Mouse (Mus musculus) hindbrain, embryonic 10.5 days (tissue): ENCODE data around the gene Krt4. TPM values are rescaled to one million over a fixed set of nuclear protein-coding genes. Genes with fewer than 3 reads are reported as not detected.

Experiments used
- DNase-seq: peaks from one replicate; pipeline ENCODE4 v3.0.0-alpha.2; 2017; ENCODE audit warnings: low spot score
- H3K27ac ChIP-seq: fragments of 300-500 bp; sonication (generic); 2 replicates; pipeline ENCODE4 v1.5.1; 2016; ENCODE audit warnings: mild to moderate bottlenecking, moderate library complexity
- H3K27me3 ChIP-seq: fragments of 300-500 bp; sonication (generic); 2 replicates; pipeline ENCODE4 v1.6.1; 2016; ENCODE audit warnings: mild to moderate bottlenecking; ENCODE audit not compliant: poor library complexity, insufficient read depth, severe bottlenecking
- H3K36me3 ChIP-seq: fragments of 300-500 bp; sonication (generic); 2 replicates; pipeline ENCODE4 v1.6.1; 2016; ENCODE audit warnings: mild to moderate bottlenecking, moderate library complexity
- H3K4me1 ChIP-seq: fragments of 300-500 bp; sonication (generic); replicated peaks from 2 replicates; pipeline ENCODE4 v1.6.1; 2016; ENCODE audit warnings: mild to moderate bottlenecking
- H3K4me3 ChIP-seq: fragments of 300-500 bp; sonication (generic); 2 replicates; pipeline ENCODE4 v1.5.1; 2016; ENCODE audit warnings: mild to moderate bottlenecking, moderate library complexity
- H3K9me3 ChIP-seq: fragments of 300-500 bp; sonication (generic); 2 replicates; pipeline ENCODE4 v1.6.1; 2016; ENCODE audit warnings: mild to moderate bottlenecking, moderate library complexity
- WGBS: fragments of 180-500 bp; shearing (Covaris S2); methylation state at CpG from one replicate; pipeline ENCODE4 v1.1.7; 2016; 5-methylcytosine and 5-hydroxymethylcytosine counted together
- polyA plus RNA-seq: library from polyadenylated mRNA; unstranded; fragments of >200 nt; fragmentation: Nextera tagmentation; extraction: Ambion mirVana; gene quantifications from 2 replicates; pipeline ENCODE4 v1.2.1, GENCODE M21; 2016

The Krt4 gene
- polyA plus RNA-seq, 1 experiment from 2014 or later = not detected

GRCm38 (mm10) chr15:101873231-101873630, 51.3 kb downstream of the Krt4 start:
- Histone ChIP-seq H3K9me3 (no peaks in the 10 kb centered on the region), H3K4me1 (peaks cover 4% of the 10 kb centered on the region), H3K36me3 (no peaks in the 10 kb centered on the region), H3K27ac (no peak overlapping the region), H3K4me3 (no peak overlapping the region), H3K27me3 (no peaks in the 10 kb centered on the region)
- WGBS = 53% methylated on average over 4 of the region's 4 CpGs
- no peak for DNase-seq

- no peaks in the 10 kb centered on the region for H3K9me3 ChIP-seq
- H3K27me3 ChIP-seq = no peaks in the 10 kb centered on the region
- H3K36me3 ChIP-seq = no peaks in the 10 kb centered on the region
- no peak within 1 kb of the TSS for H3K27ac ChIP-seq
- 39% methylated on average over 6 of the region's 6 CpGs for WGBS
- no peak within 1 kb of the TSS for H3K4me3 ChIP-seq
- H3K4me1 ChIP-seq = peaks cover 4% of the 10 kb centered on the region
- DNase-seq = no peak
These were observed 55.1 kb downstream of the Krt4 start, which contains the start of gene Krt77 for GRCm38 (mm10) chr15:101869431-101869830. Gene Krt77, minus strand, starts transcription at chr15:101869705.

Other genes starting within 250 kb of the Krt4 start
- gene Krt6b, start 244.4 kb downstream of the Krt4 start, polyA plus RNA-seq = not detected in 2 replicates
- gene Krt6a, start 230.4 kb downstream of the Krt4 start, polyA plus RNA-seq = not detected in 2 replicates
- gene Krt5, start 211.8 kb downstream of the Krt4 start, polyA plus RNA-seq = 0.16 and 2.1 TPM in 2 replicates
- not detected in 2 replicates for gene Krt71, start 181.6 kb downstream of the Krt4 start, polyA plus RNA-seq
- not detected in 2 replicates for gene Krt72, start 138.3 kb downstream of the Krt4 start, polyA plus RNA-seq
- not detected in 2 replicates for gene Krt73, start 122.4 kb downstream of the Krt4 start, polyA plus RNA-seq
- gene Krt2, start 106.6 kb downstream of the Krt4 start, polyA plus RNA-seq = not detected in 2 replicates
- 0.83 and 2.0 TPM in 2 replicates for gene Krt1, start 73.9 kb downstream of the Krt4 start, polyA plus RNA-seq
- gene Krt77, start 55.0 kb downstream of the Krt4 start, polyA plus RNA-seq = not detected in 2 replicates
- not detected in 2 replicates for gene Krt76, start 31.8 kb downstream of the Krt4 start, polyA plus RNA-seq
- gene Krt79, start 15.6 kb upstream of the Krt4 start, polyA plus RNA-seq = 0.18 TPM in 1 of 2 replicates, not detected in the other
- gene Krt78, start 29.6 kb upstream of the Krt4 start, polyA plus RNA-seq = not detected in 2 replicates
- gene Krt8, start 79.7 kb upstream of the Krt4 start, polyA plus RNA-seq = 43.1 and 55.5 TPM in 2 replicates
- gene Krt18, start 103.4 kb upstream of the Krt4 start, polyA plus RNA-seq = 38.6 and 53.5 TPM in 2 replicates
- gene Eif4b, start 149.0 kb upstream of the Krt4 start, polyA plus RNA-seq = 80.4 and 122 TPM in 2 replicates
- gene Tns2, start 175.7 kb upstream of the Krt4 start, polyA plus RNA-seq = 11.8 and 13.8 TPM in 2 replicates
- gene Spryd3, start 211.5 kb upstream of the Krt4 start, polyA plus RNA-seq = 14.6 and 17.6 TPM in 2 replicates
- gene Igfbp6, start 219.6 kb upstream of the Krt4 start, polyA plus RNA-seq = 0.20 TPM in 1 of 2 replicates, not detected in the other
- gene Soat2, start 225.8 kb upstream of the Krt4 start, polyA plus RNA-seq = 0.35 and 0.38 TPM in 2 replicates